Mouse (Mus musculus) mouse trophoblast stem cell (cell line): ENCODE results near the gene Arl2.
"Not testable (repeated sequence)": the region's sequence is repeated elsewhere in the genome, so short reads cannot be mapped to it uniquely, and the experiment has no call there.

Experiments
- in situ Hi-C, 2 experiments: fragments of 300-500 bp; cut with MseI, MboI; formaldehyde crosslinking; loops; 2 replicates in 1 of 2; 3 replicates in 1 of 2; pipeline ENCODE4 v1.15.1; 2025

Arl2 gene

GRCm38 (mm10) chr19:6141394-6141749, at the start of gene Arl2:
TSS of gene Arl2 (minus strand) at chr19:6141548.
- in situ Hi-C loops: no loop called here

DNA sequence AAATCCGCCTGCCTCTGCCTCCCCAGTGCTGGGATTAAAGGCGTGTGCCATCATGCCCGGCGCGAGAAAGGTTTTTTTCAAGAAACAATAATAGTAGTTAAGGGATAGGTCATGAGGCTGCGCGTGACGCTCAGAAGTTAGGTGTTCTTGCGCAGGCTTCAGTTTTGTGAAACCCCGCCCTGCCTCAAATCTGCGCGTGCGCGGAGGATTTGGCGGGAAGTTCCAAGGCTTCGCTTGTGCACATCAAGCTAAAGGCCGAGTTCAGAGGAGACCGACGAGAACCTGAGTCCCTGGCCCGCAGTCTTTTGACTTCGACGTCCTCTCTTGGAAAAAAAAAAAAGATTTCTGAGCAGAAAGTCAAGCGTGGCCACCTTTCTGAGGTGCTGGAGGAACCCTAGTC, 42.8 kb upstream of the Arl2 start, which contains the start of gene Majin:
TSS of gene Majin (plus strand) at position 258 of the 400 bp plus-strand sequence.
- in situ Hi-C loops: no loop called here

DNA sequence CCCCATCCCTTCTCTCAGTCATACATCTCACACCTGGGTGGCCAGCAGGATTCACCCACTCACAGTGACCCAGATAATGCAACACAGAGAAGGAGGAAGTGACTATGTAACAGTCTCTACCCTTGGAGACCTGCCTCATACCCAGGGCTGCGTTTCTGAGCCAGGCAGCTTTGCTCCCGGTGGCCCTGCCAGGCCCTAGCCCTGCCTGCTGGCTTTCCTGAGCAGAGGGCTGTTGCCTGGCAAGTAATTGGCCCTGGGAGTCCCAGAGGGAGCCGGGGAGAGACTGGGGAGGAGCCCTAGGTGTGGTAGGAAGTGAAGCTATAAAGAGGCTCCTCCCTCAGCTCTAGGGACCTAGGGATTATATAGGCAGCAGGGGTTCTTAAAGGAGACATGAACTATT, 41.2 kb upstream of the Arl2 start:
- in situ Hi-C loops: no loop called here

DNA sequence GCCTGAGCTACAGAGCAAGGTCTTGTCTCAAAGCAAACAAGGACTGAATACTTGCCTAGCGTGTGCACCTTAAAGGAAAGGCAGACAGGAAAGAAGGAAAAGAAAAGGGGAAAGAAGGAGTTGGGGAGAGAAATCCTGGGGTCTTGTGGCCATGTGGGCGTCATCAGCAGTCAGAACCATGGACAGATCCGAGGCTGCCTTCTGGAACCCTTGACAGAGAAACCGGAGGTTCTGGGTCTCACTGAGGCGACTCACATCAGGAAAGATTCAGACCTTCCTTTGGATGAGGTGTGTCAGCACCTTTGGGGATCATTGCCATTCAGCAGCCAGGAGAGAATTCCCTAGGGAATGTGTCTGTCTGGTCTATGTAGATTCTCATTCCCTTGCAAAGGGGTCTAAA, 40.3 kb upstream of the Arl2 start:
- in situ Hi-C loops: no loop called here

- in situ Hi-C loops: no loop called here
Observed at GRCm38 (mm10) chr19:6178775-6179174, 37.4 kb upstream of the Arl2 start.

DNA sequence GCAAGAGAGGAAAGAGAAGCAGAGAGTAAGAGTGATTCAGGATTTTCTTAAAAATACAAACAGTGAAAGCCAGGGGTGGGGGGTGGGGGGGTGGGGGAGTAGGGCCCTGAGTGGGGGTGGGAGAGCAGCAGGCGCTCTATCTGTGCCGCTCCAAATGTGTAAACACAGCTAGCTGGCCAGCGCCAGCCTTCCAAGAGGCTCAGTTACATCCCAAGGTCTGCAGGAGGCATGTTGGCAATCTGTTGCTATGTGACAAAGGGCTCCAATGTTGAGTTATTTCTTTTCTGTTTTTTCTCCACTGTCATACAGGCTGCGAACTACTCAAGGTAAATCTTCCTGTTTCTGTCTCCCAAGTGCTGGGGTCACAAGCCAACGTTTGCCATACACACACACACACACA, 33.4 kb upstream of the Arl2 start:
- in situ Hi-C loops: no loop called here

- in situ Hi-C loops: no loop called here
Observed at GRCm38 (mm10) chr19:6171215-6171614, 29.9 kb upstream of the Arl2 start.

- in situ Hi-C loops: no loop called here
Observed at GRCm38 (mm10) chr19:6166750-6167149, 25.4 kb upstream of the Arl2 start.

- in situ Hi-C loops: no loop called here
Observed at GRCm38 (mm10) chr19:6163872-6164547, 22.7 kb upstream of the Arl2 start.

DNA sequence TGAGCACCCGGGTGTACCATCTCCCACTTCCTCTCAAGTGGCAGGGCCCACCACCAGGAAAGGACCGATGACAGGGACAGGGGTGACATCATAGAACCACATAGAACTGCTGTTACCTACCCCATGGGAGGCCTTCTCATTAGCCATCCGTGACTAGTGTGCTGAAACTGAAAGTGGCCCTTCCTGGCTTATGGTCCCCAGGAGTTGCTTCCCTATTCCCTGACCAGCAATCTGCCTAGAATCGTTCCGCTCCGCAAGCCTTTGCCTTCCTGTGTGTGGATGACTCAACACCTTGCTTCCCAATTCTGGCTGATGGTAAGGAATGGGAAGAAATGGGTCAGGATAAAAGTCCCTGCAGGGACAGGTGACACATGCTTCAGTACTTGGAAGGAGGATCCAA, 15.9 kb upstream of the Arl2 start:
- in situ Hi-C loops: no loop called here

- in situ Hi-C loops: no loop called here
Observed at GRCm38 (mm10) chr19:6156372-6156771, 15.0 kb upstream of the Arl2 start.

- in situ Hi-C loops: no loop called here
Observed at GRCm38 (mm10) chr19:6155174-6155573, 13.8 kb upstream of the Arl2 start.

GRCm38 (mm10) chr19:6144842-6145241, 3.5 kb upstream of the Arl2 start:
- in situ Hi-C loops: no loop called here

- in situ Hi-C loops: no loop called here
Observed at GRCm38 (mm10) chr19:6140678-6141393, 512 bp downstream of the Arl2 start, which contains the start of gene Batf2. TSS of gene Batf2 (plus strand) at chr19:6140983.

DNA sequence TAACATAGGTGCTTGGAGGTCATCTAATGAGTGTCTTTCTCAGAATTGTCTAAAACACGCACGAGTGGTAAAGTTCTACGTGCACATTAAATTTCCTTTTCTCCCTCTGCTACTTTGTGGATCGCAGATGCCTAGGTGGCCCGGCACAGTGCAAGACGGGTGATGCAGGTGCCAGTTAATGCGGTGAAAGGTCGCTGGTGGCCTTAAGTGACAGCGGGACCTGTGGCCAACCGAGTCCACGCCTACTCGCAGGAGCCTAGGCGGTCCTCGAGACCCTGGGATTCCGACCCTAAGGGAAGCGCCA, 1.0 kb downstream of the Arl2 start:
- in situ Hi-C loops: no loop called here

DNA sequence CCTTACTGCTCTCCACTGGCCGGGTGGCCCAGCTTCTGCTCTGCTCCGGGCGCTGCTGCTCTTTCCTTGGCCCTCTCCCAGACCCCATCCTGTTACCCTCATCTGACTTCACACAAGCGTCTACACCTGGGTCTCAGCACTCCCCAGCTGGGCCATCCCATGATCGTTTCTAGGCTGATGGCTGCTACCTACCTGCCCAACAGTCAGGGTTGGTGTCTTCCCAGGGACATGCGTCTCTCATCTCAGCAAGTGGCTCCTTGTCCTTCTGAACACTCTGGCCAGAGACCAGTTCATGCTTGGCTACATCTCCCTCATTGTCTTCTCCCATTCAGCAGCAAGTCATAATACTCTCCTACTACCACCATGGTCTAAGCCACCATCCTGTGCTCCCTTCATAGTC, 1.6 kb downstream of the Arl2 start:
- in situ Hi-C loops: no loop called here

GRCm38 (mm10) chr19:6136397-6136796, 5.0 kb downstream of the Arl2 start:
- in situ Hi-C loops: no loop called here

GRCm38 (mm10) chr19:6133197-6133596, 8.2 kb downstream of the Arl2 start:
- in situ Hi-C loops: not testable (repeated sequence)

DNA sequence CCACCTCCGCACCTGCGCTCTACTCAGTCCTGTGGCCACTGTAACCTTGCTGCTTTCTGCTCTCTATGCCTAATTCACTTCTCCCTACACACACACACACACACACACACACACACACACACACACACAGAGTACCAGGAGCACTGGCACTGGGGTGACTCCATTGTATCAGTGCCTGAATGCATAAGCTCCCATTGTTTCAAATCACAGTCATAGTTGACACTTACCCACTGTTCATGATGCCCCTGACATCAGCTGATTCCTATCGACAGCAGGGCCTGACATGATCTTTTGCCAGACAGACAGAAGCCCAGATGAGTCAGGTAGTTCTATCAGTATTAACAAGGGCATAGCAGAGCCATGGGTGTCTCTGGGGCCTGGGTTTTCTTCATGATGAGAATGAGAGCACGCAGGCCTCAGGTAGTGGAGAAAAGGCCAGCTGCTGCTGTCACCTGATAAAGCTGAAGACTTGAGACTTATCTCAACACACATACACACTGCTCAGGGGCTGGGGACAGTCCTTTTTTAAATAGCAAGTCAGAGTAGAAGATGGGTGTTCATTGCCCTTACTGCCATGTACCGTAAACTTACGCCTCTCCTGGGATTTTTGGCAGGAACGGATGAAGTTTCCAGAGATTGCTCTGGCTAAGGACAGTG, 9.0 kb downstream of the Arl2 start:
- in situ Hi-C loops: no loop called here

- in situ Hi-C loops: not testable (repeated sequence)
Observed at GRCm38 (mm10) chr19:6130414-6131128, 10.8 kb downstream of the Arl2 start.

GRCm38 (mm10) chr19:6127760-6128341, 13.5 kb downstream of the Arl2 start, which contains the start of gene Snx15:
TSS of gene Snx15 (minus strand) at chr19:6128304.
- in situ Hi-C loops: loop anchor here in 1 of 2 experiments (10.0 kb wide), 1 partner anchor 163 kb away; the partner anchor contains the start of gene Pola2
